Mouse (Mus musculus) retina, embryonic 14.5 days (tissue): ENCODE data around the gene Bmp8a.
"Not testable (repeated sequence)": the region's sequence is repeated elsewhere in the genome, so short reads cannot be mapped to it uniquely, and the experiment has no call there.

Experiments
- DNase-seq: peaks from one replicate; pipeline ENCODE4 v3.0.0-alpha.2; 2015; ENCODE audit warnings: low spot score

Gene Bmp8a

DNA sequence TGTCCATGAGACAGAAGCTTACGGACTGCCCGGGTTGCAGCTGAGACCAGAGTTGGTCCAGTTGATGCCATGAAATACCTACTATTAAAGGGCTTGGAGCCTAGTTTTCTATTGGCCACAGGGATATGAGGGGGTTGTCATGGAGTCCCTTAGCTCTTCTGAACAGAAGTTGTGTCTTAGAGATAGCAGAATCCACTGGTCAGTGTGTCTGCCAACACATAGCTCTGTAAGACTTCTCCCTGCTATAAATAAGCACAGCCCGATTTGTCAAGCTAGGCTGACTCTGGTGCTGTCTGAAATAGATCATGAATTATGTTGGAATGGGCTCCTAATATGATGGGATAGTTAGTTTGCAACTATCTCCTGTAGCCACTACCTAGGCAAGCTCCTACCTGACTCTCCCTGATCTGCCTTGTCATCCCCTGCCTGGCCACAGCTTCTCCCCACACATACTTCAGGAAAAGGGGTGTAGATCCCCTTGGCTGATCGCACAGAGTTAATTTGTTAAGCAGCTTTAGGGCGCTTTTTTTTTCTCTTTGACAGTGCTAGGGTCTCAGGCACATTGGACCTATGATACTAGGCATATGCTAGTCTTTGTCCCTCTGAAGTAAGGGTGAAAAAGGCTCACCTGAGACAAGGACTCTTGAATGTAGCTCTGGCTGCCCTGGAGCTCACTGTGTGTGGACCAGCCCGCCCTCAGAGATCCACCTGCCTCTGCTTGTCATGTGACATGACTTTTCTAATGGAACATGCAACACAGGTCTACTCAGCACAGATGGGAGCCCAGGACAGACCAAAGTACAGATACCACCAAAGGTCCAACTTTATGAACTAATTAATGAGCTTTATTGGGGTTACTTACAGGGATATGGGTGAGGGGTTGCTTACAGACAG is 58.1 kb downstream of the Bmp8a start:
- DNase-seq, result no peak

DNA sequence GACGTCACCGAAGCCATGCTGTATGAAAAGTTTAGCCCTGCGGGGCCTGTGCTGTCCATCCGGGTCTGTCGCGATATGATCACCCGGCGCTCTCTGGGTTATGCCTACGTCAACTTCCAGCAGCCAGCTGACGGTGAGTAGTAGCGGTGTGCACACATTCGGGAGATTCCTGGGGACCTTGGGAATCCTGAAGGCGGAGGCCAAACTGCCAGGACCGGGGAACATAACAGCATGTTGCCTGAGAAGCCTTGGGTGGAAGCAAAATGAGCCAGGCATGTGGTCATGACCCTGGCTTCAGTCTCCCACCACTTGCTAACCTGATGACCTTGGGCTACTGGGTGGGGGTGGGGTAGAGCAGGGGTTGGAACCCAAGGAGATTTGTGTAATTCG is 59.4 kb downstream of the Bmp8a start:
- DNase-seq, result peak; percentile 22

DNA sequence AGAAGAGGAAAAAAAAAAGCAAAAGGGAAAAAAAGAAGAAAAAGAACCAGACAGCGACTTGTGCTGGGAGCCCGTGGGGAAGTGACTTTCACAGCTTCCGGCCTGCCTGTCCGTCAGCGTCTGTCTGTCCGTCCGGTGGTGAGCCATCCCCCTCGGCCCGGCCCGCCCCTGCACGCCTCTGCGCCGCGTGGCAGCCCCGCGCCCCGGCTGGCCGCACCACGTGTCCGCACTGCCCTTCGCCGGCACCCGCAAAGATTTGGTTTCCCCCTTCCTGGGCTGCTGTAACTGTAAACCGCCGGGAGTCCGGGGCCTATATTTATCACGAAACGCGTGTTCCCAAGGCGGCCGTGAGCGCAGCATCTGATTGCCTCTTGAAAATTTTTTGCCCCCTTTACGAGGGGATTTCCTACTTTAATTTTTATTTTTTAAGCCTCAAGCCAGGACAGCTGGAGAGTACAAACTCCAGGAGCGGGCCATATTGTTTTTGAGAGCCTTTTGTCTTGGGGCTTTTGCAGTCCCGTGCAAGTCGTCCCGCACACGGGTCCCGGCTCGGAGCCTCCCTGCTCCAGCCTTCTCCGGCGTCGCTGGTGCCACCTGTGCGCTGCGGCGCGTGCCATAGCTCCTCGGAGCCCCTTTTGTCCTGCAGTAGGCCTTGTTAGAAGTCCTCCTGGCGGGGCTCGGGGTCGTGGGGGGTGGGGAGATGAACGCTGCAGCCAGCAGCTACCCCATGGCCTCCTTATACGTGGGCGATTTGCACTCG is 60.0 kb downstream of the Bmp8a start:
- DNase-seq, result not testable (repeated sequence)

DNA sequence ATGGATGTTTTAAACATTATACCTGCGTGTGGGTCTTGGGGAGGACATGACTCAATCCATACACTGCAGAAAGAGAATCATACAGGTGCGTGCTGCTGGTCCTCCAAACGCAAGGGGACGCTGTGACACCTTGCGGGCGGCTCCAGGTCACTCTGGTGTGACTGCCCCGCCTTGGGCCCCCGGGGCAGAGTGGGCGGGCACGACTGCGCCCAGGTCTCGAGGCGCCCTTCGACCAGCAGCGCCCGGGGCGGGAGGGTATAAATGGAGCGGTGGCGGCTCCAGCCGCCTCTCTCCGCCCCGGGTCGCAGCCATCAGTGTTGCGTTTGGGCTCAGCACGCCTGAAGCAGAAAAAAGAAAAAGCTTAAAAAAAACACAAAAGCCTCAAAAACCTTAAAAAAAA is 60.6 kb downstream of the Bmp8a start:
- peak; percentile 93 for DNase-seq

DNA sequence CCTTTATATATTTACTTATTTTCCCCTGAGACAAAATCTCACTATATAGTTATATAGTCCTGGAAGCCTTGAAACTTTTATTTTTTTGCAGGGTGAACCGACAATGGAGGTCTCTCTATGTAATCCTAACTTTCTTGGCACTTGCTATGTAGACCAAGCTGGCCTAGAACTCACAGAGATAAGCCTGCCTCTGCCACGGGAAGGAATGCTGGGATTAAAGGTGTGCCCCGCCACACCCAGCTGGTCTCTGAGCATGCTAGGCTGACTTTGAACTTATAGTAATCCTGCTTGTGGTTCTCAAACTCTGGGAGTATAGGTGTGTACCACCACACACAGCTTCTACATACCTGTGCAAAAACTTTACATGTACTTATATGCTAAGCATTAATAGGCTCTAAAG is 62.9 kb downstream of the Bmp8a start:
- DNase-seq, result no peak

DNA sequence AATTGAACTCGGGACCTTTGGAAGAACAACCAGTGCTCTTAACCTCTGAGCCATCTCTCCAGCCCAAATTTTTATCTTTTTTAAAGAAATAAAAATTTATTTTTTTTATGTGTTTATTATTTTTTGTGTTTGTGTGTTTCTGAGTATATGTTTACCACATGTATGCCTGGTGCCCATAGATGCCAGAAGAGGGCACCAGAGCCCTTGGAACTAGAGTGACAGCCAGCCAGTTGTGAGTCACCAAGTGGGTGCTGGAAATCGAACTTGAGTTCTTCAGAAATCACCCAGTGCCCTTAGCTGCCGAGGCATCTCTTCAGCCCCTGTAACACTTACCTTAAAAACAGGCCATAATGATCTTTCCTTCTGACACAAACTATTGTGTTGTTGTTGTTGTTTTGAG is 72.0 kb downstream of the Bmp8a start:
- DNase-seq, result no peak
